Mouse (Mus musculus) liver, postnatal 0 days (tissue): ENCODE measurements at regions not wholly inside any gene's neighbourhood (a gene's known extent, or its start where the extent isn't known, plus 50 kb on each side); places are given as distances from the start of the nearest gene placed in this dataset.

Experiments
- ATAC-seq: fragments of 200-750 bp; cut with Nextera tagmentation; 2 replicates; pipeline ENCODE4 v1.8.0; 2017; ENCODE audit warnings: mild to moderate bottlenecking, moderate library complexity
- DNase-seq: peaks from one replicate; pipeline ENCODE4 v3.0.0-alpha.2; 2016
- H3K27ac ChIP-seq: fragments of 300-500 bp; sonication (generic); 2 replicates; pipeline ENCODE4 v1.5.1; 2014; ENCODE audit warnings: antibody characterized with exemption, moderate library complexity, mild to moderate bottlenecking, low read depth
- H3K27me3 ChIP-seq: fragments of 300-500 bp; sonication (generic); 2 replicates; pipeline ENCODE4 v1.6.1; 2014; ENCODE audit warnings: low read length, control low read depth, mixed read lengths; ENCODE audit not compliant: insufficient read depth
- H3K36me3 ChIP-seq: fragments of 300-500 bp; sonication (generic); replicated peaks from 2 replicates; pipeline ENCODE4 v1.6.1; 2014; ENCODE audit warnings: mild to moderate bottlenecking, control low read depth, low read length, moderate library complexity, mixed read lengths; ENCODE audit not compliant: insufficient read depth
- H3K4me1 ChIP-seq: fragments of 300-500 bp; sonication (generic); 2 replicates; pipeline ENCODE4 v1.6.1; 2014; ENCODE audit warnings: antibody characterized with exemption, mild to moderate bottlenecking, control low read depth; ENCODE audit not compliant: insufficient read depth
- H3K4me2 ChIP-seq: fragments of 300-500 bp; sonication (generic); 2 replicates; pipeline ENCODE4 v1.6.1; 2014; ENCODE audit warnings: low read depth, mild to moderate bottlenecking, low read length, moderate library complexity, mixed read lengths
- H3K4me3 ChIP-seq: fragments of 300-500 bp; sonication (generic); 2 replicates; pipeline ENCODE4 v1.5.1; 2014; ENCODE audit warnings: low read depth, low read length
- H3K9ac ChIP-seq: fragments of 300-500 bp; sonication (generic); replicated peaks from 2 replicates; pipeline ENCODE4 v1.6.1; 2014; ENCODE audit warnings: mild to moderate bottlenecking, moderate library complexity
- H3K9me3 ChIP-seq: fragments of 300-500 bp; sonication (generic); 2 replicates; pipeline ENCODE4 v1.6.1; 2016; ENCODE audit warnings: mild to moderate bottlenecking, control low read depth, low read length, mixed read lengths
- CTCF ChIP-seq: sonication (generic); IDR thresholded peaks from 2 replicates; pipeline ENCODE4 v1.5.1; 2016; ENCODE audit warnings: antibody characterized with exemption, low read depth
- EP300 ChIP-seq: IDR thresholded peaks from 2 replicates; pipeline ENCODE4 v1.6.1; 2016; ENCODE audit warnings: antibody characterized with exemption, low read depth, mild to moderate bottlenecking
- WGBS: fragments of 180-500 bp; shearing (Covaris S2); extraction: QIAGEN DNeasy Blood & Tissue Kit; methylation state at CpG from one replicate; pipeline ENCODE4 v1.1.7; 2014; ENCODE audit not compliant: insufficient replicate concordance; 5-methylcytosine and 5-hydroxymethylcytosine counted together

- Histone ChIP-seq H3K36me3 (no peaks in the 10 kb centered on the region), H3K4me1 (no peaks in the 10 kb centered on the region), H3K4me2 (no peak overlapping the region), H3K4me3 (no peak overlapping the region), H3K27ac (no peak overlapping the region), H3K27me3 (no peaks in the 10 kb centered on the region), H3K9ac (no peak overlapping the region), H3K9me3 (no peaks in the 10 kb centered on the region)
- no peak for ATAC-seq
- TF ChIP-seq EP300 (no peak), CTCF (no peak)
- no peak for DNase-seq
- WGBS, result 48% methylated on average over 3 of the region's 3 CpGs
Measured at GRCm38 (mm10) chr8:6813816-6814215, 1708.7 kb upstream of the Slc10a2 start.

DNA sequence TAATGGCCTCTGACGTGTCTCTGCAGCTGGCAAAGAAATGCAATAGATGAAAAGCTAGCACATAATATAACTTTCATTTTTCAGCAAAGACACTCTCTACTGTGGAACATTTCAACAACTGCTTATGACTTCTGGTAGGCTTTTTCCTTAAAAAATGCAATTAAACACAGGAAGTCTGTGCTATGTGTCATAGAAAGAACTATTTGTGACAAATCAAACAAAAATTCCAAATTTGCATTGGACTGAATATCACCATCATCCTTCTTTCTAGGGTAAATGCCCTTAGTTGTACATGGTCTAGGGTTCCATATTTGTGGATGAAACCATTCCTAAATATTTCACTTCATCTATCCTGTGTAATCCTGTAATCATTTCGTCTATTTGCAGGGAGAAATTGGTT lies 1702.0 kb upstream of the Slc10a2 start:
- no peak overlapping the region for H3K9ac ChIP-seq
- WGBS, result 48% methylated on average over 2 of the region's 2 CpGs
- H3K27me3 ChIP-seq, result no peaks in the 10 kb centered on the region
- H3K4me1 ChIP-seq, result no peaks in the 10 kb centered on the region
- no peaks in the 10 kb centered on the region for H3K36me3 ChIP-seq
- H3K9me3 ChIP-seq, result no peaks in the 10 kb centered on the region
- DNase-seq (no peak), ATAC-seq (no peak)
- no peak overlapping the region for H3K4me3 ChIP-seq
- H3K4me2 ChIP-seq, result no peak overlapping the region
- no peak for TF ChIP-seq EP300
- TF ChIP-seq CTCF, result no peak
- no peak overlapping the region for H3K27ac ChIP-seq

- TF ChIP-seq EP300, result no peak
- no peak for TF ChIP-seq CTCF
- H3K9me3 ChIP-seq, result no peaks in the 10 kb centered on the region
- H3K4me2 ChIP-seq, result no peak overlapping the region
- H3K27me3 ChIP-seq, result no peaks in the 10 kb centered on the region
- ATAC-seq (no peak), DNase-seq (no peak)
- H3K36me3 ChIP-seq, result no peaks in the 10 kb centered on the region
- no peak overlapping the region for H3K9ac ChIP-seq
- H3K4me1 ChIP-seq, result no peaks in the 10 kb centered on the region
- H3K4me3 ChIP-seq, result no peak overlapping the region
- H3K27ac ChIP-seq, result no peak overlapping the region
- 53% methylated on average over 1 of the region's 1 CpGs for WGBS
Measured at GRCm38 (mm10) chr8:6803199-6803598, 1698.0 kb upstream of the Slc10a2 start.

DNA sequence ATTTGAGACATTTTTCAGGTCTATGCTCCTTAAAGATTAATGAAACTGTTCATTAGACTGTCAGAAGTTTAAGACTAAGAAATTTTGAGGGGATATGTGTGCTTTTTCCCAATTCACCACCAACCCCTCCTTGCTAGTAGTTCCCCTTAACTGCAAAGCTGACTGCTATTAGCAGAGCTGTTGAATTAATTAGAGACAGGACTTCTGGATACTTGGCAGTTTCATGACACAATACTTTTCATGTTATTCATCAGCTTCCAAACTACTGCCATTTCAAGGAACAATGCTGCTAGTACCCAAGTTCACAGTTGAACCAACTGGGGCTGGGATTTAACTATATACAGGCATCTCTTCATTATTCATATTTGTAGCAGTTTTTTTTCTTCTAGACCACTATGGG lies 1695.9 kb upstream of the Slc10a2 start:
- no peaks in the 10 kb centered on the region for H3K9me3 ChIP-seq
- no peak overlapping the region for H3K27ac ChIP-seq
- TF ChIP-seq CTCF (no peak), EP300 (no peak)
- ATAC-seq, result no peak
- H3K4me1 ChIP-seq, result no peaks in the 10 kb centered on the region
- H3K4me2 ChIP-seq, result no peak overlapping the region
- no peak overlapping the region for H3K9ac ChIP-seq
- H3K27me3 ChIP-seq, result no peaks in the 10 kb centered on the region
- no peak for DNase-seq
- H3K4me3 ChIP-seq, result no peak overlapping the region
- H3K36me3 ChIP-seq, result no peaks in the 10 kb centered on the region

- WGBS, result 71% methylated on average over 1 of the region's 1 CpGs
- Histone ChIP-seq H3K4me1 (no peaks in the 10 kb centered on the region), H3K4me2 (no peak overlapping the region), H3K4me3 (no peak overlapping the region), H3K27me3 (no peaks in the 10 kb centered on the region), H3K36me3 (no peaks in the 10 kb centered on the region), H3K27ac (no peak overlapping the region), H3K9ac (no peak overlapping the region), H3K9me3 (no peaks in the 10 kb centered on the region)
- ATAC-seq (no peak), DNase-seq (no peak)
- TF ChIP-seq CTCF, result no peak
- TF ChIP-seq EP300, result no peak
Measured at GRCm38 (mm10) chr8:6789096-6789495, 1683.9 kb upstream of the Slc10a2 start.

DNA sequence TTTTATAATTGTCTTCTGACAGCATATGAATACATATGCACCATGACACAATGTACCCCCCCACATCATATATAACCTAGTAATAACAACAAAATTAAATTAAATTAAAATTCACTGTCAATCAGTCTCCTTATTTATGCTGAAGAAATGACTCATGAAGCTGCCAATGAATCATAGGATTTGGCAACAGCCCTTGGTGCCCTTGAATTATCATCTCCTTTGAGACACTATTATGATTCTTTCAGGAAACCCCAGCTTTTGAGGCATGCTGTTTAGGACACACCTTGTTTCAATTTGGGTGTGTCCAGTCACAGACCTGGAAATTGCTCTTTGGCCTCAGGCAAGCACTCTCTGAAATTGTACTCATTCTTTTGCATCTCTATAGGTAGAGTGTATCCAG lies 1675.8 kb upstream of the Slc10a2 start:
- Histone ChIP-seq H3K4me2 (no peak overlapping the region), H3K27ac (no peak overlapping the region), H3K9me3 (no peaks in the 10 kb centered on the region), H3K4me3 (no peak overlapping the region), H3K27me3 (no peaks in the 10 kb centered on the region), H3K4me1 (no peaks in the 10 kb centered on the region), H3K36me3 (no peaks in the 10 kb centered on the region), H3K9ac (no peak overlapping the region)
- no peak for DNase-seq
- TF ChIP-seq EP300, result no peak
- no peak for TF ChIP-seq CTCF
- no peak for ATAC-seq

GRCm38 (mm10) chr8:6775103-6775502 lies 1670.0 kb upstream of the Slc10a2 start:
- 72% methylated on average over 3 of the region's 3 CpGs for WGBS
- no peak for ATAC-seq
- H3K27me3 ChIP-seq, result no peaks in the 10 kb centered on the region
- no peak for DNase-seq
- no peak overlapping the region for H3K4me2 ChIP-seq
- H3K27ac ChIP-seq, result no peak overlapping the region
- H3K36me3 ChIP-seq, result no peaks in the 10 kb centered on the region
- no peaks in the 10 kb centered on the region for H3K9me3 ChIP-seq
- H3K4me1 ChIP-seq, result no peaks in the 10 kb centered on the region
- no peak overlapping the region for H3K9ac ChIP-seq
- TF ChIP-seq CTCF (no peak), EP300 (no peak)
- H3K4me3 ChIP-seq, result no peak overlapping the region
